Mouse (Mus musculus) liver, embryonic 14.5 days (tissue): ENCODE results near the gene Rell1.

Experiments
- CTCF ChIP-seq: IDR thresholded peaks from 2 replicates; pipeline ENCODE4 v1.5.1; 2016; ENCODE audit warnings: antibody characterized with exemption, low read depth, control low read depth
- EP300 ChIP-seq: IDR thresholded peaks from 2 replicates; pipeline ENCODE4 v1.6.1; 2016; ENCODE audit warnings: antibody characterized with exemption, low read depth

DNA sequence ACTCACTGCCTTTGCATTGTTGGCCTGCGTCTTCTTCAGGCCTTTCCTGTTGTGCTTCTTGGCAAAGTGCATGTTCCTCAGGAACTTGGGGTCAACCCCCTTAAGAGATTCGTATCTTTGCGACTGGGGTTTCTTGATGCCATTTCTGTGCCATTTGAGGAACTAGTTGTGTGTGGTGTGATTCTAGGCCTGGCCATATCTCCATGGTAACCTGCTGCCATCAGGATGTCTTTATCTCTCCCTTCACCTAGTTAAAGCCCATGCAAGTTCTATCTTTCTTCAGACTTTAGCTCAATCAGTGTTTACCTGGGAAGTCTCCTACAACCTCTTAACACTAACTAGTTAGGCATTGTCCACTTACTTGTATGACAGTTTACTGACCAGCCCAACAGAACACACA, 22.0 kb upstream of the Rell1 start:
- TF ChIP-seq EP300 = no peak
- TF ChIP-seq CTCF = no peak
